21 mouse cellular contexts compared by ENCODE assay signal in genomic region chr11:86906257-86906656, GRCm38 (mm10).
DNase-seq lines count a peak whose midpoint lies in the region; ATAC-seq and TF ChIP-seq lines count a peak whose summit lies in the region.
"Had no signal": no experiment of that assay in that cellular context is flagged by ENCODE, and none has a peak within 500 bp of the region (broad histone marks: within the 10 kb centered on the region; RNA-seq: fewer than 3 reads in every experiment).

No protein-coding gene starts in this region.

- no peak overlapping the region for H3K27ac ChIP-seq in layer of hippocampus, adult 2 months
- no peak overlapping the region for H3K27ac ChIP-seq in forebrain, embryonic 10.5 days
- H3K27ac ChIP-seq: embryonic facial prominence, embryonic 10.5 days; forebrain, embryonic 12.5 days; heart, embryonic 15.5 days; hindbrain, embryonic 15.5 days; intestine, embryonic 15.5 days; limb, embryonic 10.5 days; neural tube, embryonic 13.5 days had no signal

- no peak for DNase-seq in layer of hippocampus, adult 2 months (ENCODE audit: low spot score in 2 of 2)
- DNase-seq in layer of hippocampus, adult 9-11 months, result no peak
- peak; percentile 46 for DNase-seq in thymus, postnatal 4 days
- DNase-seq in thymus, postnatal 10 days (ENCODE audit: low spot score in 2 of 2), result no peak
- no peak for DNase-seq in Patski (ENCODE audit: low read depth, low spot score)
- no peak for DNase-seq in forebrain, embryonic 10.5 days (ENCODE audit: extremely low spot score, low spot score)
- no peak for DNase-seq in frontal cortex, postnatal 14 days (ENCODE audit: low spot score in 2 of 2)
- DNase-seq: cerebellum, adult 2 months; gastrocnemius, postnatal 10 days; heart, postnatal 4 days; kidney, postnatal 10 days; midbrain, embryonic 14.5 days; spleen, adult 18-20 months; thymus, adult 18-20 months had no signal

- WGBS in forebrain, embryonic 10.5 days, result 90% methylated on average over 6 of the region's 6 CpGs

- H3K27me3 ChIP-seq in Patski, result no peaks in the 10 kb centered on the region
- H3K27me3 ChIP-seq in forebrain, embryonic 10.5 days (ENCODE audit: poor library complexity, severe bottlenecking), result no peaks in the 10 kb centered on the region
- H3K27me3 ChIP-seq: forebrain, embryonic 12.5 days; heart, embryonic 15.5 days; hindbrain, embryonic 15.5 days; intestine, embryonic 15.5 days; neural tube, embryonic 13.5 days had no signal

- in situ Hi-C loops in Patski (cut with MboI; ENCODE audit: low pct_unique_long_range_greater_than_20kb), result loop anchor here (10.0 kb wide), 1 partner anchor 89 kb away; the partner anchor contains the start of gene Ypel2

- TF ChIP-seq CTCF in layer of hippocampus, adult 2 months (conservative IDR thresholded peaks at IDR 0.05), result peak; percentile 55
- peak; percentile 56 for TF ChIP-seq CTCF in Patski (IDR thresholded peaks at IDR 0.05)

- no peak for ATAC-seq in Patski
- ATAC-seq: intestine, embryonic 15.5 days had no signal

- CTCF ChIA-PET in Patski (lab: Charles Lee), result interaction anchor here (1.0 to 2.3 kb wide), 5 partner anchors 13 to 56 kb away, joined by 3 to 12 read pairs (median 5); no protein-coding TSS in a partner anchor

- H3K9me3 ChIP-seq in forebrain, embryonic 10.5 days, result no peaks in the 10 kb centered on the region
- H3K9me3 ChIP-seq: embryonic facial prominence, embryonic 10.5 days; forebrain, embryonic 12.5 days; heart, embryonic 15.5 days; hindbrain, embryonic 15.5 days; intestine, embryonic 15.5 days; limb, embryonic 10.5 days; neural tube, embryonic 13.5 days had no signal

- H3K4me1 ChIP-seq in forebrain, embryonic 10.5 days, result no peaks in the 10 kb centered on the region
- H3K4me1 ChIP-seq: embryonic facial prominence, embryonic 10.5 days; forebrain, embryonic 12.5 days; hindbrain, embryonic 15.5 days; limb, embryonic 10.5 days; neural tube, embryonic 13.5 days had no signal

- POLR2A ChIA-PET in Patski (lab: Charles Lee), result interaction anchor here (1.1 kb wide), 2 partner anchors 28 to 86 kb away, joined by 3 to 5 read pairs; no protein-coding TSS in a partner anchor

- no peaks in the 10 kb centered on the region for H3K36me3 ChIP-seq in forebrain, embryonic 10.5 days (replicated peaks)
- H3K36me3 ChIP-seq: embryonic facial prominence, embryonic 10.5 days; forebrain, embryonic 12.5 days; heart, embryonic 15.5 days; hindbrain, embryonic 15.5 days; intestine, embryonic 15.5 days; limb, embryonic 10.5 days; neural tube, embryonic 13.5 days had no signal

- no peak overlapping the region for H3K4me3 ChIP-seq in layer of hippocampus, adult 2 months
- H3K4me3 ChIP-seq in forebrain, embryonic 10.5 days, result no peak overlapping the region
- H3K4me3 ChIP-seq: embryonic facial prominence, embryonic 10.5 days; forebrain, embryonic 12.5 days; heart, embryonic 15.5 days; hindbrain, embryonic 15.5 days; intestine, embryonic 15.5 days; limb, embryonic 10.5 days; neural tube, embryonic 13.5 days had no signal
